Mouse (Mus musculus) heart, embryonic 13.5 days (tissue): ENCODE measurements around the gene Zfp839. TPM values are rescaled to one million over a fixed set of nuclear protein-coding genes. Genes with fewer than 3 reads are reported as not detected.

Source experiments
- ATAC-seq: fragments of 200-750 bp; cut with Nextera tagmentation; 2 replicates; pipeline ENCODE4 v1.8.0; 2017; ENCODE audit warnings: moderate TSS enrichment; ENCODE audit not compliant: insufficient number of reproducible peaks, low FRiP score, low TSS enrichment; ENCODE audit errors: extremely low read depth
- H3K27ac ChIP-seq: fragments of 300-500 bp; sonication (generic); replicated peaks from 2 replicates; pipeline ENCODE4 v1.5.1; 2015; ENCODE audit warnings: moderate library complexity, mild to moderate bottlenecking, inconsistent platforms
- H3K27me3 ChIP-seq: fragments of 300-500 bp; sonication (generic); replicated peaks from 2 replicates; pipeline ENCODE4 v1.6.1; 2015; ENCODE audit warnings: mild to moderate bottlenecking, inconsistent platforms
- H3K36me3 ChIP-seq: fragments of 300-500 bp; sonication (generic); 2 replicates; pipeline ENCODE4 v1.6.1; 2015; ENCODE audit warnings: mild to moderate bottlenecking, inconsistent platforms
- H3K4me1 ChIP-seq: fragments of 300-500 bp; sonication (generic); 2 replicates; pipeline ENCODE4 v1.6.1; 2015; ENCODE audit warnings: inconsistent platforms
- H3K4me2 ChIP-seq: fragments of 300-500 bp; sonication (generic); 2 replicates; pipeline ENCODE4 v1.6.1; 2015; ENCODE audit warnings: inconsistent platforms, mild to moderate bottlenecking, moderate library complexity
- H3K4me3 ChIP-seq: fragments of 300-500 bp; sonication (generic); 2 replicates; pipeline ENCODE4 v1.5.1; 2015; ENCODE audit warnings: moderate library complexity, mild to moderate bottlenecking, inconsistent platforms
- H3K9ac ChIP-seq: fragments of 300-500 bp; sonication (generic); 2 replicates; pipeline ENCODE4 v1.6.1; 2015; ENCODE audit warnings: inconsistent platforms, mild to moderate bottlenecking, moderate library complexity
- H3K9me3 ChIP-seq: fragments of 300-500 bp; sonication (generic); 2 replicates; pipeline ENCODE4 v1.6.1; 2016; ENCODE audit warnings: inconsistent platforms
- WGBS: fragments of 180-500 bp; shearing (Covaris S2); methylation state at CpG from one replicate; pipeline ENCODE4 v1.1.7; 2015; ENCODE audit warnings: mixed read lengths; 5-methylcytosine and 5-hydroxymethylcytosine counted together
- polyA plus RNA-seq: library from polyadenylated mRNA; unstranded; fragments of >200 nt; fragmentation: Nextera tagmentation; extraction: Ambion mirVana; gene quantifications from 2 replicates; pipeline ENCODE4 v1.2.1, GENCODE M21; 2015

Zfp839 gene
- polyA plus RNA-seq, 1 experiment from 2014 or later = 4.1 TPM

DNA sequence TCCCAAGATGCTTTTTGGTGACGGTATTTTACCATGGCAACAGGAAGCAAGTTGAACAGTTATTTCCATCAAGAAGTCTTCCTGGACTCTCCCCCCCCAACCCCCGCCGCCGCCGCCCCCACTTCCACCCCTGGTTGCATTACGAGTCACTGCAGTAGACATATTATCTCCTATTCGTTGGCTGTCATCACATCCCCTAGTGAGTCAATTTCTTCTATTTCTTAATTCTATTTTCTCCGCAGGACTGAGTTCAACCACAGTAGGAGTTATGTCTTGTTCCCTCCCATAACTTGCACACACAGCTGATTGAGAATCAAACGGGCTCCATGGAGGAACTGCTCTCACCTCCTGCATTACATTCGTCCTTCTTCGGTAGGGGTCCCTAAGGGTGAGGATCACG lies 38.1 kb downstream of the Zfp839 start:
- H3K27ac ChIP-seq = no peak overlapping the region
- no peaks in the 10 kb centered on the region for H3K9me3 ChIP-seq
- peaks cover 8% of the 10 kb centered on the region for H3K36me3 ChIP-seq
- ATAC-seq = no peak
- H3K27me3 ChIP-seq = no peaks in the 10 kb centered on the region
- 29% methylated on average over 12 of the region's 12 CpGs for WGBS
- H3K4me1 ChIP-seq = peaks cover 19% of the 10 kb centered on the region
- peak overlapping the region; percentile 87 for H3K4me3 ChIP-seq
- H3K4me2 ChIP-seq = peak overlapping the region; percentile 97
- H3K9ac ChIP-seq = peak overlapping the region; percentile 93

GRCm38 (mm10) chr12:110888606-110889005 lies 38.6 kb downstream of the Zfp839 start:
- ATAC-seq = peak; percentile 21
- Histone ChIP-seq H3K9me3 (no peaks in the 10 kb centered on the region), H3K4me1 (peaks cover 19% of the 10 kb centered on the region), H3K4me3 (peak overlapping the region; percentile 87), H3K36me3 (peaks cover 3% of the 10 kb centered on the region), H3K9ac (peak overlapping the region; percentile 93), H3K4me2 (peak overlapping the region; percentile 97), H3K27ac (peak overlapping the region; percentile 53; the same call in 1 of the 2 replicates), H3K27me3 (no peaks in the 10 kb centered on the region)
- WGBS = 0% methylated on average over 25 of the region's 25 CpGs

GRCm38 (mm10) chr12:110889036-110890020 lies 39.3 kb downstream of the Zfp839 start, which contains the start of the genes Cinp and Tecpr2:
Gene Cinp, minus strand, starts transcription at chr12:110889145.
Gene Tecpr2, plus strand, starts transcription at chr12:110889264.
- Histone ChIP-seq H3K4me2 (peak within 1 kb of the TSS; percentile 97), H3K9me3 (no peaks in the 10 kb centered on the region), H3K36me3 (no peaks in the 10 kb centered on the region), H3K27ac (peak within 1 kb of the TSS; percentile 88), H3K4me1 (peaks cover 19% of the 10 kb centered on the region), H3K4me3 (peak within 1 kb of the TSS; percentile 87), H3K9ac (peak within 1 kb of the TSS; percentile 93), H3K27me3 (no peaks in the 10 kb centered on the region)
- under 1% methylated on average over 71 of the region's 74 CpGs for WGBS
- peak; percentile 100 for ATAC-seq

DNA sequence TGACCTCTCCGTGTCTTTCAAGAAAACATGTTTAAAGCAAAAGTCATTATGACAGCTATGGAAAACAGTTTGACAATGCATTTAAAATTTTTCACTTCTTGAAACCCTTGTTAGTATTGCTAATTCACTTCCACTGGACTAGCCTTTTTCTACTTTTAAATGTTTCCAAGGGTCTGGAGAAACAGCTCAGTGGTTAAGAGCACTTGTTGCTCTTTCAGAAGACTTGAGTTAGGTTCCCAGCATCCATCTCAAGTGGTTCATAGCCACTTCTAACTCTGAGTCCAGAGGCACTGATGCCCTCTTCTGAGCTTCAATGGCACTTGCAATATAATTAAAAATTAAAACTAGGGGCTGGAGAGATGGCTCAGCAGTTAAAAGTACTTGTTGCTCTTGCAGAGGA lies 41.8 kb downstream of the Zfp839 start:
- Histone ChIP-seq H3K4me3 (no peak overlapping the region), H3K4me2 (no peak overlapping the region), H3K36me3 (no peaks in the 10 kb centered on the region), H3K9ac (no peak overlapping the region), H3K27ac (no peak overlapping the region), H3K4me1 (peaks cover 19% of the 10 kb centered on the region), H3K9me3 (no peaks in the 10 kb centered on the region), H3K27me3 (no peaks in the 10 kb centered on the region)
- WGBS = 82% methylated on average over 1 of the region's 1 CpGs
- no peak for ATAC-seq

- no peaks in the 10 kb centered on the region for H3K9me3 ChIP-seq
- no peaks in the 10 kb centered on the region for H3K4me1 ChIP-seq
- H3K4me3 ChIP-seq = no peak overlapping the region
- H3K27me3 ChIP-seq = no peaks in the 10 kb centered on the region
- no peak overlapping the region for H3K4me2 ChIP-seq
- no peak overlapping the region for H3K9ac ChIP-seq
- no peak for ATAC-seq
- WGBS = 77% methylated on average over 4 of the region's 4 CpGs
- H3K27ac ChIP-seq = no peak overlapping the region
- H3K36me3 ChIP-seq = peaks cover 11% of the 10 kb centered on the region
Measured at GRCm38 (mm10) chr12:110902106-110902505, 52.1 kb downstream of the Zfp839 start.

- Histone ChIP-seq H3K36me3 (peaks cover 6% of the 10 kb centered on the region; the same call in 1 of the 2 replicates), H3K27me3 (no peaks in the 10 kb centered on the region), H3K4me2 (no peak overlapping the region), H3K4me3 (no peak overlapping the region), H3K27ac (no peak overlapping the region), H3K4me1 (no peaks in the 10 kb centered on the region), H3K9me3 (no peaks in the 10 kb centered on the region), H3K9ac (no peak overlapping the region)
- WGBS = 88% methylated on average over 2 of the region's 2 CpGs
- no peak for ATAC-seq
Measured at GRCm38 (mm10) chr12:110903536-110903935, 53.5 kb downstream of the Zfp839 start.

GRCm38 (mm10) chr12:110907845-110908244 lies 57.8 kb downstream of the Zfp839 start:
- Histone ChIP-seq H3K27ac (no peak overlapping the region), H3K9ac (no peak overlapping the region), H3K4me2 (no peak overlapping the region), H3K36me3 (no peaks in the 10 kb centered on the region), H3K9me3 (no peaks in the 10 kb centered on the region), H3K4me3 (no peak overlapping the region), H3K27me3 (no peaks in the 10 kb centered on the region), H3K4me1 (no peaks in the 10 kb centered on the region)
- no peak for ATAC-seq
- WGBS = 45% methylated on average over 3 of the region's 3 CpGs

DNA sequence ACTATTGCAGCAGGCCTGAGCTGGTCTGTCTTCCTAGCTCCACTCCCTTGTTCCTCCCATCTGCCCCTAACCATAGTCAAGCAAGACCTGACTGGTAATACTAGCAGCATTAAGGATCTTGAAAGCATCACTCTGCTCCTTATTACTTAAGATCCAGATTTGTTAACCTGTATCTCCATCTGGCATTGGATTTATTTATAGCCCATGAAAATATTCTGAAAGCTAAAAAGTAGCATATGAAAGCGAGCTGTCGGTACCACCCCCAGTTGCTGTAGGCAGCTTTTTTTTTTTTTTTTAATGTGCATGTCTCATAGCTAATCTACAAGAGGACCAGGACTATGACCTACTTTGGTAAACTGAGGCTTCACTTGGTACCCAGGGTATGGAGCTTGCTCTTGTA lies 59.9 kb downstream of the Zfp839 start:
- H3K4me1 ChIP-seq = no peaks in the 10 kb centered on the region
- H3K36me3 ChIP-seq = peaks cover 6% of the 10 kb centered on the region
- WGBS = 98% methylated on average over 2 of the region's 2 CpGs
- H3K27me3 ChIP-seq = no peaks in the 10 kb centered on the region
- no peak for ATAC-seq
- H3K9ac ChIP-seq = no peak overlapping the region
- H3K4me3 ChIP-seq = no peak overlapping the region
- H3K27ac ChIP-seq = no peak overlapping the region
- no peak overlapping the region for H3K4me2 ChIP-seq
- H3K9me3 ChIP-seq = no peaks in the 10 kb centered on the region

DNA sequence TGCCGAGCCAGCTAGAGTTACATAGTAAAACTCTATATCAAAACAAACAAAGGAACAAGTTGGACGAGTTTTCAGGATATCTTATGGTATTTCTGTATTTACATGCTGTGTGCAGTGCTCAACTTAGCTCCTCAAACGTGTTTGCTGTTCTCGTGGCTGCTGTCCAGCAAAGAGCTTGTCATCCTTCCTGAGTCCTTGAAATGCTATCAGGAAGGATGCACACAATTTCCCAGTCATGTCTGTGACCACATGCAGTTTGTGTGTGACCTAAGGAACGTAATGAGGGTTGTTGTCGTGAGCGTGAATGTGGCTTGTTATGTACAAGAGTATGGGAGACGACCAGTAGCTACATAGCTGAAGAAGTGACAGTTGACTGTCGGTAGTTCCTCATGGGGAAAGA lies 65.7 kb downstream of the Zfp839 start:
- WGBS = 75% methylated on average over 9 of the region's 9 CpGs
- Histone ChIP-seq H3K4me3 (no peak overlapping the region), H3K36me3 (peaks cover 44% of the 10 kb centered on the region), H3K27ac (no peak overlapping the region), H3K9me3 (no peaks in the 10 kb centered on the region), H3K27me3 (no peaks in the 10 kb centered on the region), H3K4me2 (no peak overlapping the region), H3K4me1 (no peaks in the 10 kb centered on the region), H3K9ac (no peak overlapping the region)
- ATAC-seq = no peak
